In the genomic region with DNA sequence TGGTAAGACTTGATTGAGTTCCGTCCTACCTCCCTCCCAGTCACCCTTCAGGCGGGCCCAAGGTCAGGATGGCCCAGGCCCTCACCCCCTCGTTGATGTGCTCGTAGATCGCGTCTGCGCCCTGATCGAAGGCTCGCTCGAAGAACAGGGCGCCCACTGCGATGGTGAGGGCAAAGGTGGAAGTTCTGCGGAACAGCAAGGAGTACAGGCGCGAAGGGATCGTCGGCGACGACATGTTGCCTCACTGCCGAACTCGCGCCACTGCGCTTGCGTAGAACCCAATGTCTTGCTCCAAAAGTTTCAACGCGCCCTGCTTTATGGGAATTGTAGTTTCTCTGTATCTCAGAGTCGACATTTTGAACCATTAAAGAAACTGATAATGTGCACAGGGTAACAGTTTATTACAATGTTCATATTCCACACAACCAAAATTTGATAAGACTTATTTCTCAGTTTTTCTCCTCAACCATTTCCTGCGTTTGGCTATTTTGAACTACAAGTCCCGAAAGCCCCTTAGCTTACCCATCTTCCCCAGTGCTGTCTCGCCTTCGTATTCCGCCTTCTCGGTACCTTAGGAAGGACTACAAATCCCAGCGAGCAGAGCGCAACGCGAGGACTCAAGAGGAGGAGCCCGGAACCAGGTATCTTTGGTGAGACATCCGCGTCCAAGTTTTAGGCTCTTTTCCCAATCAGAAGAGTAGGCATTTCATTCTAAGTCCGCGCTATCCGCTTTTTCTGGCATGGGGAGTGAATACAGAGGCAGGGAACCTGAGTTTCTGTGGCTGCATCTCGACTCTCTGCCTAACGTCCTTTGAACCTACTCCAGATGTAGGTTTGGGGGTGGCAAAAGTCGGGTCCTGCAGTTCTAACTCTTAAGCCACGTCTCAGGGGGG, we compare ENCODE assay signal across 8 mouse cellular contexts. TPM values are rescaled to one million over a fixed set of nuclear protein-coding genes. Genes with fewer than 3 reads are reported as not detected.
DNase-seq lines count a peak whose midpoint lies in the region; ATAC-seq lines count a peak whose summit lies in the region.

TSS of gene Uqcr10 (minus strand) at position 271 of the 893 bp plus-strand sequence.
TSS of gene Zmat5 (plus strand) at position 607 of the 893 bp plus-strand sequence.

- H3K9ac ChIP-seq in forebrain, embryonic 14.5 days (ENCODE audit: low read length): peak within 1 kb of the TSS; percentile 82
- H3K9ac ChIP-seq in neural tube, embryonic 15.5 days (replicated peaks): peak within 1 kb of the TSS; percentile 75

- H3K9me3 ChIP-seq in forebrain, embryonic 14.5 days (replicated peaks; ENCODE audit: control insufficient read depth, low read length): no peaks in the 10 kb centered on the region
- H3K9me3 ChIP-seq in neural tube, embryonic 15.5 days (replicated peaks): no peaks in the 10 kb centered on the region

- WGBS in forebrain, embryonic 14.5 days: under 1% methylated on average over 47 of the region's 47 CpGs
- 0% methylated on average over 47 of the region's 47 CpGs for WGBS in neural tube, embryonic 15.5 days

- peak; percentile 99 for DNase-seq in ES-CJ7 (ENCODE audit: low read depth, low spot score)
- peak; percentile 88 for DNase-seq in cerebellum, adult 11 months
- DNase-seq in forebrain, embryonic 14.5 days (ENCODE audit: low spot score): peak; percentile 98
- DNase-seq in heart, postnatal 14 days: peak; percentile 93 to 94
- peak; percentile 92 for DNase-seq in layer of hippocampus, adult 11-12 months (ENCODE audit: low spot score)
- peak; percentile 91 to 94 for DNase-seq in lung, adult 18-20 months
- DNase-seq in testis, postnatal 14 days (ENCODE audit: low spot score): peak; percentile 94

- H3K4me1 ChIP-seq in forebrain, embryonic 14.5 days (ENCODE audit: control insufficient read depth, insufficient read depth, low read length): peaks cover 12% of the 10 kb centered on the region
- peaks cover 20% of the 10 kb centered on the region for H3K4me1 ChIP-seq in neural tube, embryonic 15.5 days

- intact Hi-C loops in heart, postnatal 14 days (cut with DNase I): loop anchor here (5.0 kb wide), 2 partner anchors 202 to 267 kb away; no protein-coding TSS in a partner anchor

- H3K36me3 ChIP-seq in forebrain, embryonic 14.5 days (ENCODE audit: control insufficient read depth, insufficient read depth, low read length): peaks cover 19% of the 10 kb centered on the region
- H3K36me3 ChIP-seq in neural tube, embryonic 15.5 days: peaks cover 17% of the 10 kb centered on the region

- H3K4me2 ChIP-seq in forebrain, embryonic 14.5 days (ENCODE audit: low read length): peak within 1 kb of the TSS; percentile 91
- H3K4me2 ChIP-seq in neural tube, embryonic 15.5 days: peak within 1 kb of the TSS; percentile 92

- peak within 1 kb of the TSS; percentile 73 for H3K4me3 ChIP-seq in forebrain, embryonic 14.5 days (ENCODE audit: low read depth, low read length)
- peak within 1 kb of the TSS; percentile 69 for H3K4me3 ChIP-seq in neural tube, embryonic 15.5 days (replicated peaks)

- H3K27me3 ChIP-seq in forebrain, embryonic 14.5 days (replicated peaks; ENCODE audit: control insufficient read depth, insufficient read depth, low read length): no peaks in the 10 kb centered on the region
- no peaks in the 10 kb centered on the region for H3K27me3 ChIP-seq in neural tube, embryonic 15.5 days (replicated peaks)

- peak; percentile 99 for ATAC-seq in forebrain, embryonic 14.5 days
- ATAC-seq in neural tube, embryonic 15.5 days (ENCODE audit: low FRiP score): peak; percentile 99

- H3K27ac ChIP-seq in forebrain, embryonic 14.5 days (ENCODE audit: low read depth, low read length): no peak within 1 kb of the TSS
- H3K27ac ChIP-seq in neural tube, embryonic 15.5 days (replicated peaks): peak within 1 kb of the TSS; percentile 85

RNA-seq across cellular contexts. Expression of gene Uqcr10, which starts in this region (rescaled TPM):
- 538 and 693 TPM in 2 replicates for polyA plus RNA-seq in forebrain, embryonic 14.5 days (2014; fragmentation: Nextera tagmentation; extraction: Ambion mirVana)
- 1,000 to 10,000 TPM; 1,424 to 1,479 TPM for total RNA-seq in heart, postnatal 14 days (2021)
- polyA plus RNA-seq in neural tube, embryonic 15.5 days (2015; fragmentation: Nextera tagmentation; extraction: Ambion mirVana): 722 and 793 TPM in 2 replicates

RNA-seq across cellular contexts. Expression of gene Zmat5, which starts in this region (rescaled TPM):
- polyA plus RNA-seq in forebrain, embryonic 14.5 days (2014; fragmentation: Nextera tagmentation; extraction: Ambion mirVana): 77.3 and 92.4 TPM in 2 replicates
- 10 to 100 TPM; 21.0 to 22.6 TPM for total RNA-seq in heart, postnatal 14 days (2021)
- polyA plus RNA-seq in neural tube, embryonic 15.5 days (2015; fragmentation: Nextera tagmentation; extraction: Ambion mirVana): 60.9 and 65.3 TPM in 2 replicates
